Mouse (Mus musculus) intestine, postnatal 0 days (tissue): ENCODE measurements at regions not wholly inside any gene's neighbourhood (a gene's known extent, or its start where the extent isn't known, plus 50 kb on each side); places are given as distances from the start of the nearest gene placed in this dataset.

Experiments
- ATAC-seq: fragments of 200-750 bp; cut with Nextera tagmentation; 2 replicates; pipeline ENCODE4 v1.8.0; 2017; ENCODE audit warnings: mild to moderate bottlenecking, moderate TSS enrichment, moderate library complexity
- H3K27ac ChIP-seq: fragments of 300-500 bp; sonication (generic); 2 replicates; pipeline ENCODE4 v1.5.1; 2014; ENCODE audit warnings: mild to moderate bottlenecking, low read depth, low read length, moderate library complexity
- H3K27me3 ChIP-seq: fragments of 300-500 bp; sonication (generic); replicated peaks from 2 replicates; pipeline ENCODE4 v1.6.1; 2014; ENCODE audit warnings: low read length, mixed read lengths; ENCODE audit not compliant: control insufficient read depth, insufficient read depth
- H3K36me3 ChIP-seq: fragments of 300-500 bp; sonication (generic); 2 replicates; pipeline ENCODE4 v1.6.1; 2014; ENCODE audit warnings: mild to moderate bottlenecking, moderate library complexity; ENCODE audit not compliant: control insufficient read depth, insufficient read depth
- H3K4me1 ChIP-seq: fragments of 300-500 bp; sonication (generic); replicated peaks from 2 replicates; pipeline ENCODE4 v1.6.1; 2014; ENCODE audit warnings: antibody characterized with exemption, low read length, mixed read lengths; ENCODE audit not compliant: control insufficient read depth, insufficient read depth
- H3K4me2 ChIP-seq: fragments of 300-500 bp; sonication (generic); replicated peaks from 2 replicates; pipeline ENCODE4 v1.6.1; 2014; ENCODE audit warnings: low read depth, mild to moderate bottlenecking, moderate library complexity
- H3K4me3 ChIP-seq: fragments of 300-500 bp; sonication (generic); 2 replicates; pipeline ENCODE4 v1.5.1; 2014; ENCODE audit warnings: low read depth, low read length
- H3K9ac ChIP-seq: fragments of 300-500 bp; sonication (generic); 2 replicates; pipeline ENCODE4 v1.6.1; 2014; ENCODE audit warnings: mild to moderate bottlenecking, low read depth, low read length
- H3K9me3 ChIP-seq: fragments of 300-500 bp; sonication (generic); 2 replicates; pipeline ENCODE4 v1.6.1; 2016; ENCODE audit warnings: mixed run types; ENCODE audit not compliant: control insufficient read depth
- CTCF ChIP-seq: sonication (generic); IDR thresholded peaks from 2 replicates; pipeline ENCODE4 v1.5.1; 2016; ENCODE audit warnings: low read depth, mild to moderate bottlenecking, control low read depth, antibody characterized with exemption, moderate library complexity
- WGBS: fragments of 180-500 bp; shearing (Covaris S2); extraction: QIAGEN DNeasy Blood & Tissue Kit; methylation state at CpG from one replicate; pipeline ENCODE4 v1.1.7; 2014; 5-methylcytosine and 5-hydroxymethylcytosine counted together

DNA sequence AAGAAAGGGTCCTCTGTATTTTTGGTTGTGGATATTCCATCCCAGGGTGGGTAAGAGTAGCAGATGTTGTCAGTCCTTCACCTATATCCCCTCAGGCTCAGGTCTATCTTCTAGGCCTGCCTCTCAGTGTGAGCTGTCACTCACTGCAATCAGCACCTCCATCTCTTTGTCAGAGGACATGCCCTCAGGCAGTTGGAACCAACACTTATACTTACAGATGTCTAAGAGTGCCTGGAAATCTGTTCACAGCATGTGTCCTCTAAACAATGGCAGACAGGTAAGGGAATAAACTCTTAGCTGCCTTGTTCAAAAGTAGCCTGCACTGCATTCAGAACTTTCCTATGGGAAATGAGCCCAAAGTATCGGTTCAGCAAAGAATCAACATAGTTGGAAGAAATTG is 153.1 kb upstream of the Gap43 start:
- Histone ChIP-seq H3K27ac (no peak overlapping the region), H3K4me3 (no peak overlapping the region), H3K9me3 (no peaks in the 10 kb centered on the region), H3K9ac (no peak overlapping the region), H3K4me1 (no peaks in the 10 kb centered on the region), H3K4me2 (no peak overlapping the region), H3K36me3 (no peaks in the 10 kb centered on the region), H3K27me3 (no peaks in the 10 kb centered on the region)
- no peak for ATAC-seq
- TF ChIP-seq CTCF, result no peak
- WGBS, result 87% methylated on average over 1 of the region's 1 CpGs

DNA sequence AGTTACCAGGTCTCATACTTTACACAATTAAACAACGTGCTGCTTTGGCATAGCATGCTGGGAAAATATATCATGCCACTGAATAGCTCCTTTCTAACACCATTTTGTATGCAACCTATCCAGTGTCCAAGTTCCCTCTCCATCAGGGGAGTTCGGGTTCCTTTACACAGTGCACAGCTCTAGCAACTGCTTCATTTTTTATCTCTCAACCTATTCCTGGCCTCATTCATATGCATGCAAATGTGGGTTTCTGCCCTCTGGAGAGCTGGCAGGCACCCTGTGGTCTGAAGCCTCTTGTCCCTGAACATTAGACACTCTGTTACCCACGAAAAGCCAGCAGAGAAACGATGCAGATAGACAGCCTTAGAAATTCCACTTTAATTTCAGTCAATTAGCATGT is 148.3 kb upstream of the Gap43 start:
- Histone ChIP-seq H3K4me3 (no peak overlapping the region), H3K9ac (no peak overlapping the region), H3K27me3 (no peaks in the 10 kb centered on the region), H3K4me1 (no peaks in the 10 kb centered on the region), H3K36me3 (no peaks in the 10 kb centered on the region), H3K27ac (no peak overlapping the region), H3K9me3 (no peaks in the 10 kb centered on the region), H3K4me2 (no peak overlapping the region)
- no peak for ATAC-seq
- 65% methylated on average over 4 of the region's 4 CpGs for WGBS
- no peak for TF ChIP-seq CTCF

DNA sequence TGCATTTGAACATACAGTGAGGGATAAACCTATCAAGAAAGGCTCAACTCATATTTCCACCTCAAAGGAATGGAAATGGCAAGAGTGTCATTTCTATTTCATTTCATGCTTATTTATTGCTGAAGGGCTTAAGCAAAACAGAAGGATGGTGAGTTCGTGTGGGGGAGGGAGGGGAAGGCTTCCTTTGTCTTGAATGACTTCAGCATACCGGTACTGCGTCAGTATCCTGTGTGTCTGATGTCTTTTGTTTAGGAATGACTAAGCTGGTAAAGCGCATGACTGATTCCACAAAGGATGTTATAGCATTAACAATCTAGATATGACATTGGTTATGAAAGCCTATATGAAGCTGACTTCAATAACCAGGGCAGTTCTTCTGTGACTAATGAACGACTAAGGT is 139.5 kb upstream of the Gap43 start:
- H3K27ac ChIP-seq, result no peak overlapping the region
- no peaks in the 10 kb centered on the region for H3K36me3 ChIP-seq
- 69% methylated on average over 5 of the region's 5 CpGs for WGBS
- H3K9ac ChIP-seq, result no peak overlapping the region
- H3K4me1 ChIP-seq, result no peaks in the 10 kb centered on the region
- H3K9me3 ChIP-seq, result no peaks in the 10 kb centered on the region
- no peak overlapping the region for H3K4me2 ChIP-seq
- H3K27me3 ChIP-seq, result no peaks in the 10 kb centered on the region
- no peak overlapping the region for H3K4me3 ChIP-seq
- ATAC-seq, result no peak
- no peak for TF ChIP-seq CTCF

DNA sequence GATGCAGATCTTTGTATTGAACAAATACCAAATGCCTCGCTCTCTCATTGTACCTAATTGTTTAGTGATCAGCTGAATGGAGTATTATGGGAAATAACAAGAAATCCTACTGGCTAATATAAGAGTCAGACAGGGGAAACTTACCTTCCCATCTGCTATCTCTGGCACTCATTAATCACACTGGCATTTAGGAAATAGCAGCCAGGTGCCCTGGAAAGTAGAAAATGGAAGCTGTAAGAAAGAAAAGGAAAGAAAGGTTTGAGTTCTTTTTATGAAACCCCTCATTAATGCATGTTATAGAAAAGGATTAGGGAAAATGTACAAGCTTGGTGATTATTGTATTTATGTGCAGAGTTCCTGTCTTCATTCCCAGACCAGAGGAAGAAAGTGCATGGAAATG is 126.5 kb upstream of the Gap43 start:
- no peak overlapping the region for H3K4me2 ChIP-seq
- H3K27me3 ChIP-seq, result no peaks in the 10 kb centered on the region
- H3K36me3 ChIP-seq, result no peaks in the 10 kb centered on the region
- H3K27ac ChIP-seq, result no peak overlapping the region
- H3K9me3 ChIP-seq, result no peaks in the 10 kb centered on the region
- H3K9ac ChIP-seq, result no peak overlapping the region
- WGBS, result 90% methylated on average over 1 of the region's 1 CpGs
- TF ChIP-seq CTCF, result no peak
- no peaks in the 10 kb centered on the region for H3K4me1 ChIP-seq
- H3K4me3 ChIP-seq, result no peak overlapping the region
- ATAC-seq, result no peak

DNA sequence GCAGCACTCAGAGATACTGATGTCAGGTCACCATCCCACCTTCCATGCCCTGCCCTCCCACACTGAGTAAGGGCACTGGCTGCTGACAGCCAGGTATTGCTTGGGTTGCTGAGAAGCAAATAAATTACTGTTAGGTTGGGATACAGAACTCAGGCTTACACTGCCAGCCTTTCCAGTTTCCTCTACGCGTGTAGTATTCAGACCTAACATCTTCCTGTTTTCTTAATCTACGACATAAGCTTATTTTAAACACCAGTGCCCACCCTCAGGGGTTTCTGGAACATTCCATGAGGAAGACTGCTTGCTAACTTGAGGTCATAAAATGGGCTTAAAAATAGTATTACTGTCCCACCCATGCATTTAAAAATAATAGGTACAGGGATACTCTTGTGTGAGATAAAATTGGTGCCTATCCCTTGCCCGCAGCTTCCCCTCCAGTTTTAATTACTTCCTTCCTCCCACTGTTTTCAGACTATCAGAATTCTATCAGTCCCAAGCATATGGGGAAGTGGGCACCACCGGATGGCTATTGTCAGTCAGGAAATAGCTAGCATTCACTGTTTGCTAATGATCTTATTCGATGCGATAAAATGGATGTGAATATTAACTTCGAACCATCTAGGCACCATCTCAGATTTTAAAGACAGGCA is 116.0 kb upstream of the Gap43 start:
- WGBS, result 80% methylated on average over 8 of the region's 8 CpGs
- Histone ChIP-seq H3K9me3 (no peaks in the 10 kb centered on the region), H3K4me3 (no peak overlapping the region), H3K36me3 (no peaks in the 10 kb centered on the region), H3K4me1 (no peaks in the 10 kb centered on the region), H3K9ac (no peak overlapping the region), H3K4me2 (no peak overlapping the region), H3K27me3 (no peaks in the 10 kb centered on the region), H3K27ac (no peak overlapping the region)
- TF ChIP-seq CTCF, result no peak
- no peak for ATAC-seq

DNA sequence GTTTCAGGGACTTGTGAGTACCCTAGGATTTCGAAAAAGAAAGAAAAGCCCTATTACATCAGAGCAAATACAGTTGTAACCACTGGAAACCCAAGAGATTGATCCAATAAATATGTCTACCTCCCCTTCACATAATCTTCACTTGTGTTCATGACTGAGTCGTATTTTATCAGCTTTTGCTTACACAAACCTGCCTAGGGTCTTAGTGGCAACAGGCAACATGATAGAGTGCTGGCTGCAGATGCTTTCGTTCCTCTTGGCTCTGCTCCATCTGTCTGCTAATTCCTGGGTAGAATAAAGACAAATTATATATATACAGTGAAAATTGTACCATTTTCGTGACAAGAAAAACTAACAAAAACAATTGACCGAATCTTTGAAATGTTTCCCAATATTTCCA is 112.9 kb upstream of the Gap43 start:
- ATAC-seq, result no peak
- no peak for TF ChIP-seq CTCF
- no peaks in the 10 kb centered on the region for H3K36me3 ChIP-seq
- H3K4me2 ChIP-seq, result no peak overlapping the region
- no peak overlapping the region for H3K4me3 ChIP-seq
- no peaks in the 10 kb centered on the region for H3K4me1 ChIP-seq
- no peaks in the 10 kb centered on the region for H3K9me3 ChIP-seq
- 53% methylated on average over 5 of the region's 5 CpGs for WGBS
- no peak overlapping the region for H3K27ac ChIP-seq
- H3K27me3 ChIP-seq, result no peaks in the 10 kb centered on the region
- no peak overlapping the region for H3K9ac ChIP-seq
